Comparison of ENCODE assay signal across 15 mouse cellular contexts in genomic region chr4:98201102-98201501, GRCm38 (mm10).
DNase-seq lines count a peak whose midpoint lies in the region; ATAC-seq and TF ChIP-seq lines count a peak whose summit lies in the region.
"Had no signal": no experiment of that assay in that cellular context is flagged by ENCODE, and none has a peak within 500 bp of the region (broad histone marks: within the 10 kb centered on the region; RNA-seq: fewer than 3 reads in every experiment).

No protein-coding gene starts in this region.

- TF ChIP-seq POLR2A in MEL (IDR thresholded peaks at IDR 0.05; ENCODE audit: control insufficient read depth in 1 of 2, insufficient read depth in 1 of 2, low read depth in 1 of 2, low read length in 2 of 2, poor library complexity in 1 of 2) = no peak
- TF ChIP-seq POLR2A in heart, adult 2 months (IDR thresholded peaks at IDR 0.05; ENCODE audit: insufficient read depth, low read depth, low read length) = no peak

- no peak overlapping the region for H3K9ac ChIP-seq in MEL (ENCODE audit: control insufficient read depth, low read depth, low read length, poor library complexity, severe bottlenecking)
- H3K9ac ChIP-seq in heart, adult 2 months (ENCODE audit: low read depth, low read length) = no peak overlapping the region
- no peak overlapping the region for H3K9ac ChIP-seq in intestine, embryonic 16.5 days (ENCODE audit: low read depth, low read length)
- H3K9ac ChIP-seq: limb, embryonic 15.5 days had no signal

- peaks cover 0 to 11% of the 10 kb centered on the region in 2 experiments; a peak in 2 of 4 replicates for H3K36me3 ChIP-seq in MEL (ENCODE audit: control insufficient read depth in 1 of 2, insufficient read depth in 2 of 2, low read length in 2 of 2)
- H3K36me3 ChIP-seq in heart, adult 2 months (ENCODE audit: control insufficient read depth, insufficient read depth, low read length) = peaks cover 4% of the 10 kb centered on the region
- no peaks in the 10 kb centered on the region for H3K36me3 ChIP-seq in intestine, embryonic 16.5 days (ENCODE audit: control insufficient read depth, insufficient read depth, low read length)
- H3K36me3 ChIP-seq: limb, embryonic 15.5 days had no signal

- 34% methylated on average over 3 of the region's 3 CpGs for WGBS in heart, adult 2 months
- WGBS in intestine, embryonic 16.5 days = 65% methylated on average over 3 of the region's 3 CpGs

- H3K9me3 ChIP-seq in MEL (replicated peaks; ENCODE audit: insufficient read depth, low read length) = no peaks in the 10 kb centered on the region
- no peaks in the 10 kb centered on the region for H3K9me3 ChIP-seq in intestine, embryonic 16.5 days (ENCODE audit: control insufficient read depth, low read length)
- H3K9me3 ChIP-seq: limb, embryonic 15.5 days had no signal

- peaks cover 6 to 11% of the 10 kb centered on the region in 2 experiments for H3K4me1 ChIP-seq in MEL (ENCODE audit: control insufficient read depth in 1 of 2, insufficient read depth in 2 of 2, low read length in 2 of 2)
- peaks cover 5% of the 10 kb centered on the region for H3K4me1 ChIP-seq in heart, adult 2 months (ENCODE audit: control insufficient read depth, insufficient read depth, low read length)
- no peaks in the 10 kb centered on the region for H3K4me1 ChIP-seq in intestine, embryonic 16.5 days (ENCODE audit: control insufficient read depth, insufficient read depth, low read length)
- H3K4me1 ChIP-seq: limb, embryonic 15.5 days had no signal

- H3K27ac ChIP-seq in MEL (ENCODE audit: control insufficient read depth, low read depth, low read length) = no peak overlapping the region
- H3K27ac ChIP-seq in heart, adult 2 months = peak overlapping the region; percentile 54
- no peak overlapping the region for H3K27ac ChIP-seq in intestine, embryonic 16.5 days (ENCODE audit: low read length)
- H3K27ac ChIP-seq: limb, embryonic 15.5 days had no signal

- TF ChIP-seq EP300 in MEL (IDR thresholded peaks at IDR 0.05; ENCODE audit: low read depth in 1 of 2, low read length in 2 of 2) = 0 out of 4 replicates have a peak, but pooled peaks of 1 of the 2 experiments have one; percentile 36
- TF ChIP-seq EP300 in heart, adult 2 months (IDR thresholded peaks at IDR 0.05; ENCODE audit: insufficient read depth, low read depth, low read length) = peak; percentile 79

- intact Hi-C loops in heart, adult 2 months (cut with DNase I) = loop anchor here (5.0 kb wide), 2 partner anchors 51 to 121 kb away; no protein-coding TSS in a partner anchor
- intact Hi-C loops in heart, postnatal 25 days (cut with DNase I) = loop anchor here (5.0 kb wide), 2 partner anchors 121 to 444 kb away; no protein-coding TSS in a partner anchor
- intact Hi-C loops in left cerebral cortex, postnatal 36 days (cut with DNase I) = no loop called here

- no peak for TF ChIP-seq CTCF in MEL (IDR thresholded peaks at IDR 0.05 in 2 of 3, conservative IDR thresholded peaks at IDR 0.05 in 1 of 3; ENCODE audit: control insufficient read depth in 1 of 3, insufficient read depth in 1 of 3, low read depth in 2 of 3, low read length in 3 of 3, poor library complexity in 1 of 3, severe bottlenecking in 1 of 3)
- no peak for TF ChIP-seq CTCF in heart, adult 2 months (IDR thresholded peaks at IDR 0.05)

- peak; percentile 40 for DNase-seq in MEL (ENCODE audit: low read depth, low spot score)
- peak; percentile 5 to 17 for DNase-seq in cerebellum, adult 18-20 months
- peak; percentile 76 to 85 for DNase-seq in heart, adult 2 months
- peak; percentile 53 for DNase-seq in heart, postnatal 25 days (ENCODE audit: low spot score)
- DNase-seq in right cerebral cortex, postnatal 36 days (ENCODE audit: low spot score in 2 of 2) = no peak
- no peak for DNase-seq in left cerebral cortex, postnatal 36 days (ENCODE audit: low spot score in 2 of 2)
- DNase-seq in urinary bladder, postnatal 4 days (ENCODE audit: low spot score in 2 of 2) = no peak
- DNase-seq: retina, postnatal 1 day; thymus, postnatal 14 days had no signal

- H3K27me3 ChIP-seq in MEL (ENCODE audit: control insufficient read depth in 1 of 2, insufficient read depth in 2 of 2, low read length in 2 of 2) = no peaks in the 10 kb centered on the region
- H3K27me3 ChIP-seq in heart, adult 2 months (ENCODE audit: control insufficient read depth, insufficient read depth, low read length) = no peaks in the 10 kb centered on the region
- no peaks in the 10 kb centered on the region for H3K27me3 ChIP-seq in intestine, embryonic 16.5 days (replicated peaks; ENCODE audit: control insufficient read depth, insufficient read depth, low read length)
- H3K27me3 ChIP-seq: limb, embryonic 15.5 days had no signal

- TF ChIP-seq RAD21 in MEL (IDR thresholded peaks at IDR 0.05; ENCODE audit: low read depth, low read length) = no peak

- H3K79me2 ChIP-seq in MEL (ENCODE audit: control insufficient read depth, insufficient read depth, low read length, poor library complexity) = no peaks in the 10 kb centered on the region
- no peaks in the 10 kb centered on the region for H3K79me2 ChIP-seq in heart, adult 2 months (replicated peaks; ENCODE audit: control insufficient read depth, insufficient read depth, low read length)

- H3K4me2 ChIP-seq in intestine, embryonic 16.5 days (ENCODE audit: low read depth, low read length) = no peak overlapping the region
- H3K4me2 ChIP-seq: limb, embryonic 15.5 days; midbrain, embryonic 11.5 days had no signal

- H3K4me3 ChIP-seq in MEL (ENCODE audit: control insufficient read depth in 1 of 2, insufficient read depth in 1 of 2, low read depth in 2 of 2, low read length in 2 of 2) = no peak overlapping the region
- no peak overlapping the region for H3K4me3 ChIP-seq in heart, adult 2 months
- no peak overlapping the region for H3K4me3 ChIP-seq in intestine, embryonic 16.5 days (ENCODE audit: low read length)
- H3K4me3 ChIP-seq: layer of hippocampus, adult 2 months; limb, embryonic 15.5 days had no signal

- ATAC-seq in intestine, embryonic 16.5 days = no peak
- ATAC-seq: forebrain, embryonic 16.5 days; intestine, postnatal 0 days had no signal

TF ChIP-seq in MEL, 35 proteins besides CTCF, POLR2A, EP300 and RAD21:
- TF ChIP-seq ELF1 (IDR thresholded peaks at IDR 0.05; ENCODE audit: low read depth, low read length) = no peak
- TF ChIP-seq UBTF (IDR thresholded peaks at IDR 0.05; ENCODE audit: borderline replicate concordance, insufficient read depth, low read depth, low read length) = no peak
- peak; percentile 42; the same call in 1 of the 2 replicates for TF ChIP-seq GATA1 (IDR thresholded peaks at IDR 0.05; ENCODE audit: low read depth, low read length)
- peak; percentile 79 for TF ChIP-seq BHLHE40 (IDR thresholded peaks at IDR 0.05; ENCODE audit: borderline replicate concordance, low read depth, low read length)
- peak; percentile 89 for TF ChIP-seq USF1 (IDR thresholded peaks at IDR 0.05; ENCODE audit: low read depth, low read length)
- no peak for TF ChIP-seq CHD1 (IDR thresholded peaks at IDR 0.05; ENCODE audit: low read depth, low read length)
- TF ChIP-seq ETS1 (IDR thresholded peaks at IDR 0.05; ENCODE audit: low read depth, low read length) = peak; percentile 74
- TF ChIP-seq MYC (IDR thresholded peaks at IDR 0.05; ENCODE audit: low read depth, low read length) = 0 out of 2 replicates have a peak, but pooled peaks have one; percentile 35
- peak; percentile 95; the same call in 1 of the 2 replicates for TF ChIP-seq MEF2A (IDR thresholded peaks at IDR 0.05; ENCODE audit: extremely low read depth, insufficient replicate concordance, low read depth, low read length, poor library complexity, severe bottlenecking)
- peak in 1 of 2 experiments; percentile 56; a peak in 1 of 4 replicates for TF ChIP-seq USF2 (IDR thresholded peaks at IDR 0.05; ENCODE audit: borderline replicate concordance in 1 of 2, insufficient read depth in 1 of 2, low read depth in 1 of 2, low read length in 2 of 2)
- TF ChIP-seq TAL1 (IDR thresholded peaks at IDR 0.05; ENCODE audit: low read length) = no peak
- no peak for TF ChIP-seq TCF12 (IDR thresholded peaks at IDR 0.05; ENCODE audit: low read depth, low read length)
- TF ChIP-seq RCOR1 (IDR thresholded peaks at IDR 0.05; ENCODE audit: low read depth, low read length) = 0 out of 2 replicates have a peak, but pooled peaks have one; percentile 20
- TF ChIP-seq JUND (IDR thresholded peaks at IDR 0.05; ENCODE audit: low read depth, low read length) = no peak

Comparison
In these comparisons a context has a peak if more than half of its experiments do, and no peak if none do; other contexts are left out.
1. DNase-seq: peak in MEL (single experiment), cerebellum, adult 18-20 months (2 of 2), heart, adult 2 months (2 of 2) and heart, postnatal 25 days (single experiment); none in right cerebral cortex, postnatal 36 days (0 of 2), left cerebral cortex, postnatal 36 days (0 of 2) and urinary bladder, postnatal 4 days (0 of 2).